Mouse (Mus musculus) layer of hippocampus, adult 8-10 months (tissue): ENCODE data around the gene Usp53. TPM values are rescaled to one million over a fixed set of nuclear protein-coding genes. Genes with fewer than 3 reads are reported as not detected.
A peak's percentile ranks its signal among the peaks of the same experiment; 100 is the strongest.

Experiments
- DNase-seq, 2 experiments: peaks; one replicate each; pipeline ENCODE4 v3.0.0; 2022; ENCODE audit warnings: low spot score in 2 of 2
- total RNA-seq, 4 experiments: library from RNA; stranded (reverse); gene quantifications; 2 replicates each; pipeline ENCODE4 v1.2.4; 2022

Gene Usp53
- total RNA-seq: 10 to 100 TPM; 25.9 to 36.7 (median 29.5) TPM

GRCm38 (mm10) chr3:122984249-122985182 lies at the start of gene Usp53:
Gene Usp53 (minus strand): TSS chr3:122984510.
- peak; percentile 92 to 93 for DNase-seq

DNA sequence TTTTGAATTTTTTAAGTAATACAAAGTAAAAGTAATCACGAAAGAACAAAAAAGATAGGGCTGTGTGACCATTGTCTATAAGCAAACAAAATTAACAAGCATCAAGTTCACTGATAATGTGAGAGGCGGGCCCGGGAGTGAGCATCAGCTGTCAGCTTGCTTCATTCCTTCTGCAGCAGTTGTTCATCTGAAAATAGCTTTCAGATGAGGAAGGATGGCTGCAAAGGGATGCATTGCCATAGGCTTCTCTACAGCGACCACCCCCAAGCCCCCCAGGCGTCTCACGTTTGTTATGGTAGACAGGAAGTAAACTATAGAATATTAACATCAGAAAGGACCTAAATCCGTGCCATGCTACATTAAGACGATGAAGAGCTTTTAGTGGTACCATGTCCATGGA lies 49.5 kb upstream of the Usp53 start:
- DNase-seq: no peak

GRCm38 (mm10) chr3:123025634-123026033 lies 41.3 kb upstream of the Usp53 start:
- DNase-seq: no peak

GRCm38 (mm10) chr3:123024496-123025234 lies 40.4 kb upstream of the Usp53 start:
- no peak for DNase-seq

GRCm38 (mm10) chr3:123018792-123019191 lies 34.5 kb upstream of the Usp53 start:
- DNase-seq: no peak

GRCm38 (mm10) chr3:123013476-123013875 lies 29.2 kb upstream of the Usp53 start:
- no peak for DNase-seq

GRCm38 (mm10) chr3:123009417-123009816 lies 25.1 kb upstream of the Usp53 start:
- no peak for DNase-seq

DNA sequence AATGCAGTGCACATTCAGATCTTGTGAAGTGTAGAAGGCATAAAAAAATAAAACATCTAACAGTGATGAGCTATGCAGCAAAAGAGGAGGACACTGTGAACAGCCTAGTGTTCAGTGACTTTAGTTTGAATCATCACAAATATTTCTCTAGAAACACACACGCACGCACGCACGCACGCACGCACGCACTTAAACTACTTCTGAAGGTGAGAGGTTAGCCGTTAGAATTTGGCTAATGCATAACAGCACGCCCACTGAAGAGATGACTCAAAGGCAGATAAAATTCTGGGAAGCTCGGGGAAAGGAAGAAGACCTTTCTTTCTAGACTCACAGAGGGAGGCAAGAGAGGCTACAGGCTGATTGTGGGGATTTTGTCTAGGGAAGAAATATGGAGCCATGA lies 23.1 kb upstream of the Usp53 start:
- DNase-seq: no peak

GRCm38 (mm10) chr3:123001053-123001452 lies 16.7 kb upstream of the Usp53 start:
- no peak for DNase-seq

DNA sequence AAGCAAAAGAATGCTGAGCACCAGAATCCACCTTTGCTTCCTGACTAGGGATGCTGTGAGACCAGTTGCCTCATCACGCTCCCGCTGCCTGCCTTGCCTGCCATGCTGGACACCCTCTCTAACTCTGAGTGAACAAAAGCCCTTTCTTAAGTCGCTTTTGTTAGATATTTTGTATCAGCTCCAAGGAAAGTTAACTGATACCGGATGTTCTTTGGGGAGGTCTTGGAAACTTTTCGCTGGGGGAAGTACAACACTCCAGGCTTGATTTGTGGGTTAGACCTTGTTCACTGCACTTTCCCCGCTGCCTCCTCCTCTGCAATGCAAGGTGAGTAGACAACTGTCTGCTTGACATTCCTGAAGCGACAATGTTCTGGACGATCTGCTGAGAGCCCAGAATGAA lies 14.2 kb upstream of the Usp53 start:
- no peak for DNase-seq

- DNase-seq: no peak
These were observed 12.7 kb upstream of the Usp53 start for GRCm38 (mm10) chr3:122996968-122997367.

- DNase-seq: no peak
These were observed 2.6 kb upstream of the Usp53 start for GRCm38 (mm10) chr3:122986906-122987305.

DNA sequence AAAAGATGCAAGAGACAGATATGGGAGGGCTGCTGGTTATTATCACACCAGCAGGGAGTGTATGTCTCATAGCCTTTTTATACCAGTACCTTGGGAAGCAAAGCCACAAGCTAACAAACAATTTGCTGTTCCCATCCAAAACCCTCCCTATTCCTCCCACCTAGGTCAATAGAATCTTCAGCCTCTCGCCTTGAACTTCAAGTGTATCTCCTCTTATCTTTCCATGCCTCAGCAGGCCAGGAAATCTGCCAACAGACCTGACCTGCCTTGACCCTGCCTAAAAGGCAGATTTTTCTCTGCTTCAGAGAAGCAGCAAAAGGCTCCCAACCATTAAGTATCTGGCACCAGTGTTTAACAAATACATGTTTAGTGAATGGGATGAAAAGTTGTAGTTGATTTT lies 2.1 kb upstream of the Usp53 start:
- DNase-seq: no peak

DNA sequence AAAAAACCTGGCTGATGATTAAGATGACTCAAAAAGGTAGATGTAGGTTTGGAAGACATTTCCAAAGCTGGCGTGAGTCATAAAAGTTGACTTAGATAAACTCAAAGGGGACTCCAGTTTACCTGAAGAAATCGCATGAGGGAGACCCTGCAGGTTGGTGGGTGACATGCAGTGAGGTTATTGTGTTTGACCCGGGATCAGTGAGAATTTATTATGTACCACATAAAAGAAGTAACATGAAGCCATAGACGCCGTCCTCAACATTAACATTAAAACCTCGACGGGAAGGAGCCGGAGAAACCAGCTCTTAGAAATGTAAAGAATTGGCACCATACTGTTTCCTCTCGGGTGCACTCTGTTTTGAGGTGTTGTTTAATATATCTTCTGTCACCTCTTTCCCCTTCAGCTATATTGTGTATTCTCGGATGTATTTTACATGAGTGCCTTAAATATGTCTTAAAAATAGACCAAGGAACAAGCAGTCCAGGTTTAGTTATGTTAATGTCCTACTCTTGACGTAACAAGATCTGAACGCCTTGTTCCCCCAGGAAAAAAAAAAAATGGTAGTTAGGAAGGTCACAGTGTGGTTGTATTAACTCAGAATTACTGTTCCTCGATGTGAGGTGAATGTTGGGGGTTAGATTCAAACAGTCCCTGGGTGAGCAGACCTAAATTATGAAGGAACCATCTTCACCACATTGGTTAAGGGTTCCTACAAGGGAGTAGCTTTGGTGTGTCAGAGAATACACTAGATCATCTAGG lies 1.1 kb upstream of the Usp53 start:
- no peak for DNase-seq

GRCm38 (mm10) chr3:122983849-122984248 lies 461 bp downstream of the Usp53 start:
- DNase-seq: peak in 1 of 2 experiments; percentile 44

DNA sequence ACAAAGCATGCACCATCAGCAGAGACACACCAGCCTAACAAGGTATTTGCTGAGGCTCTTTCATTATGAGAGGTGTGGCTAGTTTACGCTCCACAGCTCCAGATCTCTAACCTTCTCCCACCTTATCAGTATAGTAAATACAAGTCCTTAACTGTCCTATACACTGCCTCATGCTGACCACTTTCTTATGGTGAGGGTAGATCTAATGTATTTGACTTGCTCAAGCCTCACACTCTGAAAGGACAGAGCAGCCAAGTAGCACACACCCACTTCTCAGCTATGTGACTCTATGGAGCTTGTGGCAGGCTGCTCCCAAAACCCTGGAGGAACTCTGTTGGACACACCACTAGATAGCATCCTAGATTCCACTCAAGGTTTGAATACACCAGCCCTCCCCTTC lies 8.3 kb downstream of the Usp53 start:
- DNase-seq: no peak

DNA sequence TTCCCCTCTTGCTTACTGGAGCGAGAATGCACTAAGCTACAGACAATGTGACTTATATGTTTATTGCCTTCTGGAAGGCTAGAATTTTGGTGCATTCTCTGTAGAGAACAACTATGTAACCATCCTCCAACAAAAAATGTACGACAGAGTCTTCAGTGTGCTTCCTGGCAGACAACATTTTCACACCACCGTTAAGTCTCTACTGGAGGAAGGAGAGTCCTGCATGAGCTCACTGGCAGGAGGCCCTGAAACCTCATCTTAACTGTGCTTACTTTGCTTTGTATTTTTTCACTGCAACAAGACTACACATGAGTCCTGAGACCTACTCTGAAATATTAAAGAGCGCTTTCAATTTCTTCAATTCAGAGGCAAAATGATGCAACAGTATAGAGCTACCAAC lies 8.9 kb downstream of the Usp53 start:
- DNase-seq: no peak

- DNase-seq: no peak
These were observed 9.5 kb downstream of the Usp53 start for GRCm38 (mm10) chr3:122974833-122975232.

DNA sequence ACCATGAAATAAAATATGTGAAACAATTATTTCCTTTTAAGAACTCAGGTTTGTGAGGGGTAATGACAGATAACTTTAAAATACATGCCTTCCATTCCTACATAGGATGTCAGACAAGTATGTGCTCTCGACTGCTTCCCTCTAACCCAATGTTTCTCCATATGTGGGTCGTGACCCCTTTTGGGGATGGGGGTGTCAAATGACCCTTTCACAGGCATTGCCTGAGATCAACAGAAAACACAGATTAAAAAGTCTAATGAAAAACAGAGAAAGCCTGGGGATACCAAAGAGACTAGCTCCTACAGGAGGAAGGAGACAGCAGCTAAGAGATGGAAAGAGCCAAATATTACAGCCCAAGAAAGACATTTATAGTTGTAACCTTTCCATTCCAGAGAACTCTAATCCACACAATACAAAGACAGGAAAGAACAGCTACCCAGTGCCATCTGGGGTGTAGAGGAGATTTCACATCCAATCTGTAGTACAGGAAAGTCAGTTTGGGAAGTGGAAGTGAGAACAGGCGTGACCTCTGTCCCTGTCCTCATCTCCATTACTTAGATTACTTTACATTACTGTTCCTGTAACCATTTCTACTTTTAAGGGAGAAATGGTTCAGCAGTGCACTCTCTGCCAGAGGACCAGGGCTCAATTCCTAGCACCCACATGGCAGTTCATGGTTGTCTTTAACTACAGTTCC lies 12.0 kb downstream of the Usp53 start:
- DNase-seq: no peak

DNA sequence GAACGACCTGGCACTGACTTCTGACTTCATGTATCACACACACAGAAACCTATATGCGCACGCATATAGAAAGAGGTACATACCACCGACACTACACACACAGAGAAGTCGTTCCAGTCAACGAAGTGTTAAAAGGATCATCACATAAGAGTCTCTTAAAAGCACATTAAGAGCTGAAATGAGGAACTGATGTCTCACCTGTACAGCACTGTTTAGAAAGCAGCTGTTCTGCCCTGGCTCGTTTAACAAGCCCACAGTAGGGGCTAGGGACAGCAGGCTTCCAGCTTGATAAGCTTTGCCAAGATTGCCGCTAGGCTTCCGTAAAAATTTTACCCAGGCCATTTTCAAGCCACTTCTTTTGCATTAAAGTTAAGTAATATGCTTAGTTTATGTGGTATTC lies 15.9 kb downstream of the Usp53 start:
- DNase-seq: no peak

GRCm38 (mm10) chr3:122964301-122964700 lies 20.0 kb downstream of the Usp53 start:
- DNase-seq: no peak
